Mouse (Mus musculus): ENCODE results near the gene Xrcc5.
A peak's percentile ranks its signal among the peaks of the same experiment; 100 is the strongest.

The Xrcc5 gene

DNA sequence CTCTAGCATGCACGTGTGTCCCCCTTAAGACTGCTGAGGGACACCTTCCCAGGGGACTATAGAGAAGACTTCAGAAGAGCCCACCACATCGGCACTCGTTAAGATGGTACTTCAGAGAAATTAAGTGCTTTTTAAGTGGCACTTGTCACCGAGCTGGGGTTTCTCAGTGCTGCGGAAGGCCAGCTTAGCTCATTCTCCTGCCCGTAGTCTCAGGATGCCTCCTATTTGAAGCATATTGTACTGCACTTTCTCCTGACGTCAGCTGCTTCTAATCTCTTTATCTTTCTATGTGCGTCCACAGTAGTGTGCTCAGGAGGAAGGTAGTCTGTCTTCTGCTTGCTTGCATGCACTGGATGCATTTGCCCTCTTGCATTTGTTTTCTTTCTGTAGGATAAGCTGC, 9.2 kb downstream of the Xrcc5 start:
- no peak for DNase-seq

DNA sequence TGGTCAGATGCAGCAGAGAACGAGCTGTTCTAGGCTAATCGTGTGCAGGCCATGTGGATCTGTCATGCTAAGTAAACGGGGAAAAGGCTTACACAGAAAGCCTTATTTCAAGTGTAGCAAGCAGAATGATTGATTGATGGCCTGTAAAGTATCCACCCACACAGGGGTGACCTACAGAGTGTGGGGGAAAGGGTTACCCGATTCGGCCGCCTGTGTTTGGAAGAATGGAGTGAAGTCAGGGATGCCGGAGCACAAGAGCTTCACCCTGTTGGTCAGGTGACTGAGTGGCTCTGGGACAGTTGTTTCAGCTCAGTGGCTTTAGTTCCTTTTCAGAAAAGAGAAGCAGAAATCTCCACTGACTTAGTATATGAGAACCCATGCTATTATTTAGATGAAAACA, 9.7 kb downstream of the Xrcc5 start:
- DNase-seq: no peak

DNA sequence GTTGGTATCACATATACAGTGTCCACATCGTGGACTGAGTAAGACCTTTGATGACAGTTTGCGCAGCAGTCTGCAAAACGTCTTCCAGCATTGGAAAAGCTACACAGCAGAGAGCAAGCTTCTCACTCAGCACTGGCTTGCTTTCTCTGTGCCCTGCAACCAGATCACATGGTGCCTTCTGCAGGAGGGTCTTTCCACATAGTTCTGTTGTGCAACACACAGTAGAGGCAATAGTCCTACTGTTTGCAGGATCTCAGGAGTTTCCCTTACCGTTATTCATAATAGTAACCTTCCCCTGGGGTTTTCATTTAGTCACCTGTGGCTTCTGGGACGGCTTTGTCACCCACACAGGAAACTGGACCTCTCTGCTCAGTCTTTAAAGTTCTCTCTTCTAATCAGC, 13.5 kb downstream of the Xrcc5 start:
- DNase-seq: no peak

DNA sequence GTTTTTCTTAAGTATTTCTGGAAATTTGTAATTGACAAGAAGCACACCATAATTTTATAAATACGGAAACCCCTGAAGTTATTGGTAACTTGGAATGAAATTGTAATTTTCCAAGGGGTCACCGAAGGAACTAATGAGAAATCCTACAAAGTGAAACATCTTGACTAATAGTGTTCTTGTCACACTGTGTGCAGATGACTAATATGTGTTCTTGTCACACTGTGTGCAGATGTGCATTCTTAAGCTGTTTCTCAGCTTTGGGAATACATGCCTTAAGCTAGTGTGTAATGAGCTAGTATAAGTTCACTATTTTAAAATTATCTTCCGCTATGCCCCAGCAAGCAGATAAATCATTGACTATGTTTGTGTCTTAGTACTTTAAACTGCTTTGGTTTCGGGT, 16.0 kb downstream of the Xrcc5 start:
- no peak for DNase-seq

DNA sequence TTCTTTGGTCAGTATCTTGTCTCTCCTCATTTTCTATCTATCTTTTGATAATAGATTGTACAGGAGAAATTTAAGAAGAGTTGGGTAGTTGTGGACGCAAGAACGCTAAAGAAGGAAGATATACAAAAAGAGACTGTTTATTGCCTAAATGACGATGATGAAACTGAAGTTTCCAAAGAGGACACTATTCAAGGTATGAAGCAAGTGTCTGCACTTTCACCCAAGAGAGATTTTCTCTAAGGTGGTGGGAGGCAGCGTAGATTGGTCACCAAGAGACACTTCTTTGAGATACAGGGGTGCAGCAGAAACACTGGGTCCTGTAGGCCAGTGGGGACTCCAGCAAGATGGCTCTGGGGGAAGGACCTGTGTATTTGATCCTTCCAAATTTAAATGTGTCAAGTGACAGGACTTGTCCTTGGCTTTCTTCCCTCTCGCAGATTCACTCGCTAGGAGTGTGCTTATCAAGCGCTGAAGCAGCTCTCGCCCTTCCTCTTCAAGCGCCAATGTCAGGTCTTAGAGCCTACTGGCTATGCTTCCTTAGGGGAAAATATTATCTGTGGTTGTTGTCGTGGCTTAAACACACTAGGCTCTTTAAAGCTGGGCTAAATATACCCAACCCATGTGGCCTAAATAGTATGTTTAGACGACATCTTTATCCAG, 19.1 kb downstream of the Xrcc5 start:
- DNase-seq: no peak

DNA sequence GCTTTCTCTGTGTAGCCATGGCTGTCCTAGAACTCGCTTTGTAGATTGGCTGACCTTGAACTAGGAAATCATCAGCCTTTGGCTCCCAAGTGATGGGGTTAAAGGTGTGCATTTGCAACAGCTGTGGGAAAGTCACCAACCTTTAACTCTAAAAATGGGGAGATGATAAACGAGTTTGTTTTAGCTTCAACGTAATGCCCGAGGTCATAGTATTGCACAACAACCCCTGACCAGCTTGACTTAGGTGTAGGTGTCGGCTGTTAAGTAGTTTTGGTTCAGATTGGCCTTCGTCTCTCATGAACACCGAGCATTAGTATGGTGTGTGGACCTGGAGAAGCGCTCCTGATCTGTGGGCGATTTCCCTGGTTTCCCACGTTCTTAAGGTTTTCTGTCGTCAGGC, 27.6 kb downstream of the Xrcc5 start:
- no peak for DNase-seq

DNA sequence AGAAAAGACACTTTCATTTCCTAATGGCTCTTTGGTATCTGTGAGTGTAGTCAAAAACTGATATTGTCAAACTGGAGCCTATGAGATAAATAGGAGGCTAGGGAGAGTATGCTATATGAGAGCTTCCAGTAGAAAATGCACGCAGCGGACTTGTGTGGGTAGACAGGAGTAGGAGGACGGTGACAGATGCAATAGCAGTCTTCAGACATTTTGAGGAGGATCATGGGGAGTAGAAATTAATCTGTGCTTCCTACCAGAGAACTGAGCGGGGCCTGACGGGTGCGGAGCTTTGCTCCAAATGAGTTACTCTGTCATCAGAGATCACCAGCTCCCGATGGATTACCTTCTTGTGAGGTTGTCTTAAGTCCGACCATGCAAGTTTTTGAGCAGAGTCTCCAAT, 29.6 kb downstream of the Xrcc5 start:
- no peak for DNase-seq

DNA sequence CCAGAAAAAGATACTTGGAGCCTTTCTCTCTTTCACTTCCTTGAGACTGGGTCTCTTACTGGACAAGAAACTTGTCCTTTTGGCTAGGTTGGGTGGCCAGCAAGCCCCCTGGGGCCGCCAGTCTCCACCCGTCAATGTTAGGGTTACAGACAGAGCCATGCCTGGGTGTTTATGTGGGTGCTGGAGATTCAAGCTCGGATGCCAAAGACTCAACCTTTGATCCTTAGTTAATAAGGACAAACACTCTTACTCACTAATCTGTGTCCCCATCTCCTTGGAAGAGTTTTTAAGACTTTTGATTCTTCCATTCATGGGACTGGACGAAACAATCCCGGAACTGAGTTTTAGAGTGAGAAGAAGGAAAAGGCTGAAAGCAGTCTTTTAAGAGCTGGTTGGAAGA, 31.1 kb downstream of the Xrcc5 start:
- DNase-seq: no peak

DNA sequence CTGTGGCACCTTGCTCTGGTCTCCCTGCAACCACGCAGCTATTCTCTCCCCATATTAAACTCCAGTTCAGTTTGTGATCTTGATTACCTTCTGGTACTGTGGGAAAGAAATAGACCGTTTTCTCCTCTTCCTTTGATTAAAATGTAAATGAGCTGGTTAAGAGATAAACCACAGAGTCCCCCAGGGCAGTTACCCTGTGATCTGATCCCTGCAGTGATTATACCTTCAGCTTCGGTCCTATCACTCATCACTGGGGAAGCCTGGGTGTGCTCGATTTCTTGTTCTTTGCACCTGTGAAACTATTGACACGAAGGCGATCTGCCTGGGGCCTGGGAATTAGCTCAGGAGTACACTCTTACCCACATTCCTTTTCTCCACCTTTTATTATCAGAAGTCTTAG, 40.7 kb downstream of the Xrcc5 start:
- no peak for DNase-seq

DNA sequence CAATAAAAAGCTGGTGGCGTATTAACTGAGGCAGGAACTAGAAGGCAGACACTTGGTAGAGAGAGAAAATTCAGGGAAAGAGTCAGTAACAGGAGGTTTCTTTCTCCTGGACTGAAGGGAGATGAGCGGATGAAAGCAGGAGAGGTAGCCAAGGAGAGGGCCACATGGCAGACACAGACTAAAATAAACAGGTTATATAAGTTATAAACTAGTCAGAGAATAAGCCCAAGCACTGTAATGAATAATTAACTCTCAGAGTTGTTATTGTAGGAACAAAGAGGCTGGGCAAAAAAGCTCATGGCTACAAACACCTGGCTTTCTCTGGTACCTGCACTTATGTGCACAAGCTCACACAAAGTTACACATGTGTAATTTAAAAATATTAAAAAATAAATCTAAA, 47.6 kb downstream of the Xrcc5 start:
- no peak for DNase-seq

DNA sequence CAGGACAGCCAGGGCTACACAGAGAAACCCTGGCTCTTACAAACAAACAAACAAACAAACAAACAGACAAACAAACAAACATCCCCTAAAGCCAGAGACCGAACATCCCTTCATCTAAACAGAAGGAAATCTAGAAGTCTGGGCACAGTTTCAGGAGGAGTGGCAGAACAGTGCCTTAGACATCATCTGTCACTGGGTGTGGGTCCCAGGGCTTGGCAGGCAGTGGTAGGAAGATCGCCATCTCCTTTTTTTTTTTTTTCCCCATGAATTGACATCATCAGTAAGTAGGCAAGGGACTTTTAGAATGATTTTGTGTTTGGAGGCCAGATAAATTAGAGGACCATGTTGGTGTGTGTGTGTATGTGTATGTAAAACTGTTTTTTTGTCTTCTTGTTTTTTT, 51.0 kb downstream of the Xrcc5 start:
- DNase-seq: peak; percentile 13 to 16

DNA sequence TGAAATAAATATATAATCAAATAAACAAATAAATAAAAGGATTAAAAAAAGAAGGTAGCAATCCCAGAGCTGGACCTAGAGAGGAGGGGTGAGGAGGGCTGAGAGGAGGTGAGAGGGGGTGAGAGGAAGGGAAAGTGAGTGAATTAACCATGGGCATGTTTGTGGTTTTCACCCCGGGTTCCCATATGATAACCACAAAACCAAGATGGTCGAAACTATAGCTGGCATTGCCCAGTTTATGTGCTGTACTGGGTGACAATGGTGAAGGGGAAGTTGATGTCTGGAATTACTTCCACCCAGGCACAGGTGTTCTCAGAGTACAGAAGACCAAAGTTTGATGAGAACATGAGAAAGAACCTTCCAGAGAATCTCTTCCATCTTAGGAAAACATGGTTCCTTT, 52.2 kb downstream of the Xrcc5 start:
- no peak for DNase-seq

DNA sequence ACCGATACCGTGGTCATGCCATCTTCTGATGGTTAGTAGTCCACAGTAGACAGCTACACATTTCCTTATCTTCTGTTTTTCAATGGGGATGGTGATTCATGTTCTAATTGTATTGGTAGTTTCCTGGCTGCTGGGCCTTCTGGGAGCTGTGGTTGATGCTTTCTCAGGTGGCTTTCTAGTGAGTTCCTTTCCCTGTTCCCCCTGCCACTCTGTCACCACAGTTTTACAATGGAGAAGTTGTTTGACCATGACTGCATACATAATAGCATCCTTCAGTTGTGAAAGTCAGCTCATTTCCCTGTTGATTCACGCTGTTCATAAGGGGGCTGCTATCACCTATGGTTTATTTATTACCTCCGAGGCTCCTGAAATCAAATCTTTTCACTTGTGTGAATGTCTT, 53.6 kb downstream of the Xrcc5 start:
- no peak for DNase-seq

DNA sequence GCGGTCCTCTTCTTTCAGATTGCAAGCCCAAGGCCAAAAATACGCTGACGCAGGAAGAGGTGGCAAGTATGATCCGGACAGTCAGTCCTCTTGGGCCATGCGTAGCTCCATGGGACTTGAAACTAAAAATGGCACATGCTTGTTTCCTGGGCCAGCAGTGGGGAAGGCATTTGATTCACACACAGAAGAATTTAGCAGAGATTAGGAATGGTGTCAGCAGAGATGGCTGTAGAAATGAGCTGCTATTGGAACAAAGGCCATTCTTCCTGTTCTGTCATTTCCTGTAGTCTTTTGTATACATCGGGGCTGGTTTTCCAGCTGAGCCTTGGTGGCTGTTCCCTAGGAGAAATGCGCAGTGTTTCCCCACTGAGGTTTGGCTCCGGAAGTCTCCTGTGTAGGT, 57.4 kb downstream of the Xrcc5 start:
- no peak for DNase-seq

DNA sequence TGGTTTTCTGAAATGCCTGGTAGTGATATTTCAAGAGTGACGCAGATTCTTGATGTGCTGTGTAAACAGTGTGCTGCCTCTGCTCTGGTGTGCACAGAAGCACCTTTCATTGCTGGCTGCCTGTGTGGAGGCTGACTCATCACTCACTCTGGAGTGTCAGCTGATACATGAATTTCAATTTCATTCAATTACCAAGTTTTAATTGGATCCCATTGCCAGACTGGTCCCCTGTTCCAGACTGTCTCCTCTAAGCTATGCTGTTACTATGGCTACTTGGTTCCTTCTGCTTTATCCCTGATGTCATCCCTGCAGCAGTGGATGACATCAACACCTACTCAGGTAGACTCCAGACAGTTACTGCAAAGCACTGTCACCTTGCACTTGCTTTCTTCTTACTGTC, 65.3 kb downstream of the Xrcc5 start:
- DNase-seq: no peak

DNA sequence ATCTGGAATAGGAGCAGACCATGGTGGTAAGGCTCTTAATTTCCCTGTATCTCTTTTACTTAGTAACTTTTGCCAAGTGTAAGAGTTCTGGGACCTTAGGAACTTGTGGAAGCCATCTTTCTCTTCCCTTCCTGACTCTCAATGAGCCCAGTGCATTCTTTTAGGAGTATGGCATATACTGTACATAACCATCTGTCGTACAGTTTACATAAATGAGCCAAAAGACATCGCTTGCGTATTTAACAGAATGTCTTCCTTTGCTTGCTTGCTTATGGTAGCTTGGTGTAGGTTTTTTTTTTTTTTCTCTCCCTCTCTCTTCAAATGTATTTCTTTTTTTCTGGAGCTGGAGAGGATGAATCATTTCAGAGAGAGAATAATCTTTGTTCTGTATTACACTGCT, 65.7 kb downstream of the Xrcc5 start:
- no peak for DNase-seq

DNA sequence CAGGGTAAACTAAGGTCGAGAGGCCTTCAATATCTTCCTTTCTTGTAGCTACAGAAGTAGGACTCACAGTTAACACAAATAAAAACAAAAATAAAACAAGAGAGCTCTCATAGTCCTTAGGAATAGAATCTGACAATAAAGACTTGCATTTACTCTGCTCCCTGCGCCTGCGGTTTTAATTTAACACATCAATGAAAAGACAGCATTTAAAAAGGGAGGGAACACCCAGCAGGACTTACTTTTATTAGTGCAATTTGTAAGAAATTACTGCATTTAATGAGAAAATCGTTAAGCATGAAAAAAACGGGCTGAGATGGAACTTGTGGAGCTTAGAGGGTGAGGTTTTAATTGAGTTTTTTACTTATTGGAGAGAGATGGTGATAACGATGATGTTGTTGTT, 66.4 kb downstream of the Xrcc5 start:
- no peak for DNase-seq

DNA sequence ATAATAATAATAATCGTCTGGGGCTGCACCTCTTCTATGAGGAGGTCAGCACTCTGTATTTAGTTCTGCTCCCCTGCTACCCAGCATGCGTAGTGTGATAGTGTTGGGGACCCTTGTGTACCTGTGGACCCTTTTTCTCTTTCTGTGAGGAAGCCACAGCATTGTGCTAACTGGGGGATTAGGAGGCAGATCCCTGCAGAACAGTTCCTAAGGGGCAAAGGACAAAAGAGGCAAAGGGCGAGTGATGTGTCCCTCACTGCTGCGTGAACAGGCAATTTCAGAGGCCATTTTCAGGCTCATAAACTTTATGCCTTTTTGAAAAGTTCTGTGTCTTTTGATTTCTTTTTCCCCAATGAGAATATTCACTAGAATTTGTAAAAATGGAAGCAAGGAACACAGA, 66.8 kb downstream of the Xrcc5 start:
- DNase-seq: no peak

DNA sequence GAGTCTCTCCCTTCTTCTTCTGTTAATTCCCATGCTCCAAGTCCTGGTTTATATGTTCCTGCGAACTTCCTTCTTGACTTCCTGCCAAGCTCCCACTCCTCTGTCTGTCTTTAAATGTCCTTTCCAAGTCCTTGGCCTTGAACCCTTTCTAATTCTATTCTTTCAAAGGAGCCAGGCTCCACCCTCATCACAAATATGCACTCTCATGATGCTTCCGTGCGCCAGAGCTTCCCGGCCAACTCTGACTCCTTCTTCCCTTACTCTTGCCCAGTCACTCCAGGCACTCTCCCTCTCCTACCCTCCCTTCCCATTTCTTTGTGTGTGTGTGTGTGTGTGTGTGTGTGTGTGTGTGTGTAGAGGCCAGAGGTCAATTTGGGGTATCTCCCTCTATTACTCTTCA, 70.9 kb downstream of the Xrcc5 start:
- no peak for DNase-seq

DNA sequence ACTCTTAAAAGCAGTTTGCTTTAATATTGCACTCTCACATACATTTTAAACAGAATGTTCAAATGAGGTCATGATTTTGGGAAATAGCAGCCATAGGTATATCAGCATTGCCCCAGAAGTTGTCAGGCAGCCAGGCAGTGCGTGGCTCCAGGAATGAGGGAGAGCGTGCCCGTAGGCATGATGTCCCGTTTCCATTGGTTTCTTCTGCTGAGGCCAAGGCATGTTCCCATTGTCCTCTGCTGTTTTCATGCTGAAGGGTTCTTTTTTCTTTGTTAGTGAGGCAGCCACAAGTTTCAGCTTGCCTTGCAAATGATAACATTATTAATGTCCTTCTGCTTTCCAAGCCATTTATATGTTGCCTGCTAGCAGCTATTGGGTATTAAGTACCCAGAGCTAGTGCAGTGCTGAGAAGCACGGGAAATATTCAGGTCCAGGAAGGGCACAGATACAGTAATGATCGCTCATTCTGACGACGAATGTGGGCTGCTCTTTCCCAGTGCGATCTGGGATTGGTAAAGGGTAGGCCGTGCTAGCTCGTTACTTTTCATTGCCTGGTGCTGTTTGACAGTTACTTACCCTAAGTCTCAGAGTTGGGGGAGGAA, 72.6 kb downstream of the Xrcc5 start:
- DNase-seq: no peak

DNA sequence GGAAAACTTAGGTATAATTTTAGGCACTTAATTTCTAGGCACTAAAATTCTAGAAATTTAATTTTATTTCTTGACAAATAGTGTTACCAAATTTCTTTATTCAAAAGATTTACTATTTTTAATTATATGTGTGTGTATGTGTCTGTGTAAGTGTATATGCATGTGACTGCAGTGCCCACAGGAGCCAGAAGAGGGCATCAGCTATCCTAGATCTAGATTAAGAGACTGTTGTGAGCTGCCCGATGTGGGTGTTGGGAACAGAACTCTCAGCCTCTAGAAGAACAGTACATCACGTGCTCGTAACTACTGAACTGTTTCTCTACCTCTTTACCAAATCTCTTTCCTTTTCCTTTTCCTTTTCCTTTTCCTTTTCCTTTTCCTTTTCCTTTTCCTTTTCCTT, 73.3 kb downstream of the Xrcc5 start:
- peak in 1 of 2 experiments; percentile 37 for DNase-seq

DNA sequence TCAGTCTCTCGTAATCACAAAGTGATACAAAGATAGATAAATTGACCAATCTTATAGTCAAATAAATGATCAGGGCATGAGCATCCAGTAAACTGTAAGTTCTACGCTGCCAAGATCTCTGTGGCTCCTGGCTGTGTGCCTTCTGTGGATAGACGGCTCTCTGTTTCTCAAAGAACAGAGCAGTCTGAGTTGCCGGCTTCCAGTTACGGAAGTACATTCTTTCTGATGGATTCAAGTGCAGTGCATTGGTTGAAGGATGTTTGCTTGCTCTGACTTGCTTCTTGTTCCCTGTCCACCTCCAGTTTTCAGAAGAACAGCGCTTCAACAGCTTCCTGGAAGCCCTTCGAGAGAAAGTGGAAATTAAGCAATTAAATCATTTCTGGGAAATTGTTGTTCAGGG, 75.8 kb downstream of the Xrcc5 start:
- peak; percentile 37 to 50 for DNase-seq

DNA sequence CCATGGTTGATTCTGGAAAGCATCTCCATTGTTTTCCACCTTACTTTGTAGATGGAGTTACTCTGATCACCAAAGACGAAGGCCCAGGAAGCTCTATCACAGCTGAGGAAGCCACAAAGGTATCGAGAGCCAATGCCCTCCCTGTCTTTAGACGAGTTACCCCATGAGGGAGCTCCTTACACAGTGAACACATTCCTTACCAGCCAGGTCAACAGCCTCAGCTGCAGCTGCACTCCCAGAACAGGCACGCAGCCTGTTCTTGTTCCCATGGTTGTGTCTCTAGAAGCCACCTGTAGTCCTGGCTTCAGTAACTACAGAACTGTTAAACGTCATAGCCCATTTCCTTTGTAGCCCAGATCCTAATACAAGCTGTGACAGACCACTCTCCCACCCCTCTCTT, 76.4 kb downstream of the Xrcc5 start:
- DNase-seq: no peak

DNA sequence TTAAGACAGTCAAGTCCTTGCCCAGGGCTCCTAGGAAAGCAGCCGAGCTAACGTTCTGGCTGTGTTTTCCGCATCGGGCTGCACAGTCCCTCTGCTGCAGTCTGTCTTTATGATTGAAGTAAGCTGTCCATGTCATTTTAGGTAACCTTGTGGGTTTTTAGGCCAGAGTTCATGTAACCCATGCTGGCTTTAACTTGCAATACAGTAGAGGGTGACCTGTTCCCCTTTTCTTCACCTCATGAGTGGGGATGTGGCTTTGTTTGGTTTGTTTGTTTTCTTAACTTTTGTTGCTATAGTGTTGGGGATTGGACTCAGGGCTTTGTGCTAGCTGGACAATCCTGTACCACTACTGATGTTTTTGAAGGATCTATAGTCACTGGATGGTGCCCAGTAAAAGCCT, 83.2 kb downstream of the Xrcc5 start:
- DNase-seq: no peak

DNA sequence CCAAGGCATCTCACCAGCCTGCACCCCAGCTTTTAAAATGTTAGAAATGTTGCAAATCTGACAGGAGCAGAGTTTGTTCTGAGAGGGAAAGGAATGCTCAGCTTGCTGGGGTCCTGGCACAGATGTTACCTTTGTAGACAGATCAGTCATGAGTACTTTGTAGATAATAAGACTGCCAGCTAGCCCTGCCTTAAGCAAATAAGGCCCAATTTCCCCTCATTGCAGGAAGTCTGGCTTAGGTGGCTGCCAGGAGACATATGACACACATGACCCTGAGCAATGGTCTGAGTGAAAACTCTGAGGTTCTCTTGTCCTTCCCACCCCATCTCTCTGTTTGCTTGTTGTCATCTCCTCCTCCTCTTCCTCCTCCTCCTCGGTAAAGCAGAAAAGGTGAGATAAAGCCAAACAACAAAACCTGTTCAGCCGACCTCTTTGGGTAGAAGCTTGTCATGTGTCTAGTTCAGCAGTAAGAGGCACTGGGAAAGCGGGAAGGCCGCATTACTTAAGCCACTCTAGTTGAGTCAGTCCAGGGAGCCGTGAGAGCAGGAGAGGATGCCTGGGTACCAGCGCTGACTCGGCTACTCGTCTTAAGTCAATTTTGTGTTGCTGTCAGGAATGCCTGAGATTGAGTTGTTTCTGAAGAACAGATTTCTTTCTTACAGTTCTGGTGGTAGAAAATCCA, 92.6 kb downstream of the Xrcc5 start:
- no peak for DNase-seq

Measured in cerebellum, postnatal 14 days (tissue).